Mouse (Mus musculus) thymus, postnatal 36 days (tissue): Measurements from ENCODE around the gene BC024978.
"Not testable (repeated sequence)": the region's sequence is repeated elsewhere in the genome, so short reads cannot be mapped to it uniquely, and the experiment has no call there.

Source experiments
- DNase-seq, 2 experiments: peaks; one replicate each; pipeline ENCODE4 v3.0.0; 2022; ENCODE audit warnings: mixed read lengths in 2 of 2

The BC024978 gene

GRCm38 (mm10) chr7:27227276-27227675 is 31.7 kb downstream of the BC024978 start:
- no peak for DNase-seq

- DNase-seq: no peak
These were observed 32.1 kb downstream of the BC024978 start for GRCm38 (mm10) chr7:27227676-27228075.

GRCm38 (mm10) chr7:27228281-27228821 is 32.8 kb downstream of the BC024978 start, which contains the start of gene Itpkc:
TSS of gene Itpkc (minus strand) at chr7:27228661.
- DNase-seq: peak; percentile 88 to 91

- no peak for DNase-seq
These were observed 33.3 kb downstream of the BC024978 start for GRCm38 (mm10) chr7:27228865-27229264.

- no peak for DNase-seq
These were observed 35.2 kb downstream of the BC024978 start for GRCm38 (mm10) chr7:27230781-27231180.

GRCm38 (mm10) chr7:27231693-27232331 is 36.2 kb downstream of the BC024978 start:
- no peak for DNase-seq

GRCm38 (mm10) chr7:27232781-27233281 is 37.2 kb downstream of the BC024978 start, which contains the start of gene Coq8b:
TSS of gene Coq8b (plus strand) at chr7:27233023.
- DNase-seq: peak; percentile 92 to 96

GRCm38 (mm10) chr7:27233300-27233699 is 37.7 kb downstream of the BC024978 start:
- peak in 1 of 2 experiments; percentile 27 for DNase-seq

- no peak for DNase-seq
These were observed 40.1 kb downstream of the BC024978 start for GRCm38 (mm10) chr7:27235726-27236125.

- no peak for DNase-seq
These were observed 41.9 kb downstream of the BC024978 start for GRCm38 (mm10) chr7:27237527-27237926.

- DNase-seq: no peak
These were observed 43.0 kb downstream of the BC024978 start for GRCm38 (mm10) chr7:27238568-27238967.

- DNase-seq: no peak
These were observed 47.6 kb downstream of the BC024978 start for GRCm38 (mm10) chr7:27243211-27243610.

GRCm38 (mm10) chr7:27244088-27244487 is 48.5 kb downstream of the BC024978 start:
- not testable (repeated sequence) for DNase-seq

- DNase-seq: no peak
These were observed 53.6 kb downstream of the BC024978 start for GRCm38 (mm10) chr7:27249146-27249545.

- no peak for DNase-seq
These were observed 54.3 kb downstream of the BC024978 start for GRCm38 (mm10) chr7:27249928-27250327.

- no peak for DNase-seq
These were observed 56.4 kb downstream of the BC024978 start for GRCm38 (mm10) chr7:27251946-27252345.

GRCm38 (mm10) chr7:27255721-27256120 is 60.1 kb downstream of the BC024978 start:
- no peak for DNase-seq

GRCm38 (mm10) chr7:27257046-27257851 is 61.7 kb downstream of the BC024978 start:
- no peak for DNase-seq

- no peak for DNase-seq
These were observed 62.2 kb downstream of the BC024978 start for GRCm38 (mm10) chr7:27257852-27258204.

GRCm38 (mm10) chr7:27258205-27258899 is 62.8 kb downstream of the BC024978 start, which contains the start of gene Numbl:
TSS of gene Numbl (plus strand) at chr7:27258433.
- peak; percentile 93 for DNase-seq

- no peak for DNase-seq
These were observed 63.7 kb downstream of the BC024978 start for GRCm38 (mm10) chr7:27259271-27259721.

GRCm38 (mm10) chr7:27259771-27260170 is 64.2 kb downstream of the BC024978 start:
- DNase-seq: no peak
